Mouse (Mus musculus): Measurements from ENCODE around the gene Tsen34. TPM values are rescaled to one million over a fixed set of nuclear protein-coding genes. Genes with fewer than 3 reads are reported as not detected.

The Tsen34 gene
- 173 and 197 TPM in 2 replicates for polyA plus RNA-seq (2014; fragmentation: Nextera tagmentation; extraction: Ambion mirVana)

- under 1% methylated on average over 49 of the region's 49 CpGs for WGBS (ENCODE audit: insufficient replicate concordance)
Measured at GRCm38 (mm10) chr7:3692382-3692986, at the start of gene Tsen34. Gene Tsen34 (plus strand): TSS chr7:3692863.

DNA sequence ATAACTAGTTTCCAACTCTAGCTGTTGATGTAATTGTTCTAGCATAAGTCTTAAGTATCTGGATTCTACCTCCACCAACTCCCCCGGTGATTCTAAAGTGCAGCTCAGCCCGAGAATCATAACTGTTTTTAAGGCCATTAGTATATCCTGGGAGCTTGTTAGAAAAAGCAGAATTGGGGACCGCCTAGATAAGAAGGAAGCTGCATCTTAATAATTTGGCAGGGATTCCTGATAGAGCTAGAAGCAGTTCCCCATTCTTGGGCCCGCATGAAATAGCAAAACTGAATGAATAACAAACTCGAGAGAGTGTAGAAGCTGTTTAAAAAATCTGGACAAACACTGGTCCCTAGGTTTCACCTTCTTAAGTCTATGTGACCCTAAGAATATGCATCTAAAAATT is 49.3 kb upstream of the Tsen34 start:
- Histone ChIP-seq H3K27me3 (ENCODE audit: control insufficient read depth, insufficient read depth, low read length) (no peaks in the 10 kb centered on the region), H3K4me2 (no peak overlapping the region), H3K27ac (ENCODE audit: low read depth, low read length) (no peak overlapping the region), H3K9ac (ENCODE audit: low read depth, low read length) (no peak overlapping the region), H3K36me3 (ENCODE audit: control insufficient read depth, insufficient read depth, low read length) (peaks cover 16% of the 10 kb centered on the region; the same call in 1 of the 2 replicates), H3K4me1 (ENCODE audit: control insufficient read depth, insufficient read depth, low read length) (peaks cover 23% of the 10 kb centered on the region), H3K4me3 (ENCODE audit: low read depth, low read length) (no peak overlapping the region), H3K9me3 (replicated peaks; ENCODE audit: control insufficient read depth, low read length) (no peaks in the 10 kb centered on the region)
- ATAC-seq (replicated peaks; ENCODE audit: insufficient number of reproducible peaks, low FRiP score, low TSS enrichment): no peak
- 67% methylated on average over 5 of the region's 5 CpGs for WGBS (ENCODE audit: insufficient replicate concordance)

More at GRCm38 (mm10) chr7:3692382-3692986, at the start of gene Tsen34:
- Histone ChIP-seq H3K9me3 (replicated peaks; ENCODE audit: control insufficient read depth, low read length) (no peaks in the 10 kb centered on the region), H3K27me3 (ENCODE audit: control insufficient read depth, insufficient read depth, low read length) (no peaks in the 10 kb centered on the region), H3K9ac (ENCODE audit: low read depth, low read length) (peak within 1 kb of the TSS; percentile 85), H3K27ac (ENCODE audit: low read depth, low read length) (peak within 1 kb of the TSS; percentile 97), H3K4me2 (peak within 1 kb of the TSS; percentile 96), H3K36me3 (ENCODE audit: control insufficient read depth, insufficient read depth, low read length) (peaks cover under 1% of the 10 kb centered on the region; the same call in 1 of the 2 replicates), H3K4me1 (ENCODE audit: control insufficient read depth, insufficient read depth, low read length) (peaks cover 12% of the 10 kb centered on the region), H3K4me3 (ENCODE audit: low read depth, low read length) (peak within 1 kb of the TSS; percentile 78)
- ATAC-seq (replicated peaks; ENCODE audit: insufficient number of reproducible peaks, low FRiP score, low TSS enrichment): no peak; the same call in 1 of the 2 replicates

GRCm38 (mm10) chr7:3643843-3644242 is 48.8 kb upstream of the Tsen34 start:
- ATAC-seq (replicated peaks; ENCODE audit: insufficient number of reproducible peaks, low FRiP score, low TSS enrichment): no peak
- 22% methylated on average over 9 of the region's 9 CpGs for WGBS (ENCODE audit: insufficient replicate concordance)
- Histone ChIP-seq H3K9ac (ENCODE audit: low read depth, low read length) (peak overlapping the region; percentile 43; the same call in 1 of the 2 replicates), H3K4me3 (ENCODE audit: low read depth, low read length) (peak overlapping the region; percentile 78), H3K36me3 (ENCODE audit: control insufficient read depth, insufficient read depth, low read length) (peaks cover 13% of the 10 kb centered on the region; the same call in 1 of the 2 replicates), H3K4me2 (peak overlapping the region; percentile 58), H3K9me3 (replicated peaks; ENCODE audit: control insufficient read depth, low read length) (no peaks in the 10 kb centered on the region), H3K4me1 (ENCODE audit: control insufficient read depth, insufficient read depth, low read length) (peaks cover 24% of the 10 kb centered on the region), H3K27ac (ENCODE audit: low read depth, low read length) (no peak overlapping the region), H3K27me3 (ENCODE audit: control insufficient read depth, insufficient read depth, low read length) (no peaks in the 10 kb centered on the region)

DNA sequence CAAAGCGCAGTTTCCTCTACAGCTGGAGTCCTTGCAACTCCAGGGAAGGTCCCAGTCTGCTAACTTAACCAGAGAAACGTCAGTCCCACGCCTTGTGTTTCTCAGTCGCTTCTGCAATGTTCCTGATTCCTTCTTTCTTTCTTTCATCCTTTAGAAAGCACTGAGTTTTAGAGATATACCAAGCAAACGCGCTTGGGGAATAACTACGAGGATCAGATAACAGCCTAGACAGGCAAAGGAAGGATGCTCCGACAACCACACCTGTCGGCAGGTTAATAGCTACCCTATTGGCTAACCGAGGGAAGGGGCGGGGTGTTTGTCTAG is 48.4 kb upstream of the Tsen34 start:
- no peak for ATAC-seq (replicated peaks; ENCODE audit: insufficient number of reproducible peaks, low FRiP score, low TSS enrichment)
- Histone ChIP-seq H3K9me3 (replicated peaks; ENCODE audit: control insufficient read depth, low read length) (no peaks in the 10 kb centered on the region), H3K4me1 (ENCODE audit: control insufficient read depth, insufficient read depth, low read length) (peaks cover 24% of the 10 kb centered on the region), H3K27me3 (ENCODE audit: control insufficient read depth, insufficient read depth, low read length) (no peaks in the 10 kb centered on the region), H3K36me3 (ENCODE audit: control insufficient read depth, insufficient read depth, low read length) (peaks cover 12% of the 10 kb centered on the region; the same call in 1 of the 2 replicates), H3K4me2 (peak overlapping the region; percentile 58), H3K4me3 (ENCODE audit: low read depth, low read length) (peak overlapping the region; percentile 78), H3K27ac (ENCODE audit: low read depth, low read length) (peak overlapping the region; percentile 43; the same call in 1 of the 2 replicates), H3K9ac (ENCODE audit: low read depth, low read length) (peak overlapping the region; percentile 43; the same call in 1 of the 2 replicates)
- 0% methylated on average over 11 of the region's 11 CpGs for WGBS (ENCODE audit: insufficient replicate concordance)

- H3K4me3 ChIP-seq (ENCODE audit: low read depth, low read length): peak within 1 kb of the TSS; percentile 78
- no peaks in the 10 kb centered on the region for H3K27me3 ChIP-seq (ENCODE audit: control insufficient read depth, insufficient read depth, low read length)
- H3K4me2 ChIP-seq: peak within 1 kb of the TSS; percentile 89
- H3K9ac ChIP-seq (ENCODE audit: low read depth, low read length): peak within 1 kb of the TSS; percentile 93
- peak within 1 kb of the TSS; percentile 98 for H3K27ac ChIP-seq (ENCODE audit: low read depth, low read length)
- under 1% methylated on average over 58 of the region's 58 CpGs for WGBS (ENCODE audit: insufficient replicate concordance)
- H3K36me3 ChIP-seq (ENCODE audit: control insufficient read depth, insufficient read depth, low read length): 0 out of 2 replicates have a peak, but pooled peaks cover 9% of the 10 kb centered on the region
- H3K9me3 ChIP-seq (replicated peaks; ENCODE audit: control insufficient read depth, low read length): no peaks in the 10 kb centered on the region
- ATAC-seq (replicated peaks; ENCODE audit: insufficient number of reproducible peaks, low FRiP score, low TSS enrichment): peak; percentile 97
- peaks cover 24% of the 10 kb centered on the region for H3K4me1 ChIP-seq (ENCODE audit: control insufficient read depth, insufficient read depth, low read length)
Measured at GRCm38 (mm10) chr7:3644672-3645487, 47.8 kb upstream of the Tsen34 start, which contains the start of gene Cnot3. Gene Cnot3 (plus strand): TSS chr7:3645268.

DNA sequence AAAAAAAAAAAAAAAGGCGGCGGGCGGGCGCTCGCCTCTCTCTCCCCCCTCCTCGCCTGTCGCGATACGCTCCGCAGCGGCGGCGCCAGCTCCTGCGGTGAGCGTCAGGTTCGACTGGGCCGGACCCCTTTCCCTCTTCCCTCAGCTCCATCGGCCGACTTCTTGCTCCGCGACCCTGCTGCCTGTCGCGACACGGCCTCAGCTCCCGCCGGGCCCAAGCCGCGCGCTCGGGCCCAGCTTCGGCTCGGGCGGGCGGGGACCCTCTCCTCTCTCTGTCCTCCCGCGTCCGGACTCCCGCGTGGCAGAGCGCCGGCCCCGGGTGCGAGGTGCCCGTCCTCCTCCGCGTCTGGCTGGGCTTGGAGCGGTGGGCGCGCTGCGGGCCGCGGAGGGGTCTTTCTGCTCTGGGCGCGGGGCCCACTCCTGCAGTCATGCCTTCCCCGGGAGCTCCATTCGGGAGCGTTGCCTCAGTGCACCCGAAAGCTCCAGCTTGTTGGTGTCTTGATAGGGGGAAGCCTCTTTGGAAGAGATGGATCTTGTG is 47.1 kb upstream of the Tsen34 start:
- H3K27ac ChIP-seq (ENCODE audit: low read depth, low read length): peak overlapping the region; percentile 98
- H3K4me2 ChIP-seq: peak overlapping the region; percentile 89
- H3K4me1 ChIP-seq (ENCODE audit: control insufficient read depth, insufficient read depth, low read length): peaks cover 24% of the 10 kb centered on the region
- under 1% methylated on average over 53 of the region's 58 CpGs for WGBS (ENCODE audit: insufficient replicate concordance)
- 0 out of 2 replicates have a peak, but pooled peaks have one; percentile 1 for ATAC-seq (replicated peaks; ENCODE audit: insufficient number of reproducible peaks, low FRiP score, low TSS enrichment)
- peak overlapping the region; percentile 78 for H3K4me3 ChIP-seq (ENCODE audit: low read depth, low read length)
- no peaks in the 10 kb centered on the region for H3K27me3 ChIP-seq (ENCODE audit: control insufficient read depth, insufficient read depth, low read length)
- H3K36me3 ChIP-seq (ENCODE audit: control insufficient read depth, insufficient read depth, low read length): peaks cover 8% of the 10 kb centered on the region; the same call in 1 of the 2 replicates
- peak overlapping the region; percentile 93 for H3K9ac ChIP-seq (ENCODE audit: low read depth, low read length)
- no peaks in the 10 kb centered on the region for H3K9me3 ChIP-seq (replicated peaks; ENCODE audit: control insufficient read depth, low read length)

DNA sequence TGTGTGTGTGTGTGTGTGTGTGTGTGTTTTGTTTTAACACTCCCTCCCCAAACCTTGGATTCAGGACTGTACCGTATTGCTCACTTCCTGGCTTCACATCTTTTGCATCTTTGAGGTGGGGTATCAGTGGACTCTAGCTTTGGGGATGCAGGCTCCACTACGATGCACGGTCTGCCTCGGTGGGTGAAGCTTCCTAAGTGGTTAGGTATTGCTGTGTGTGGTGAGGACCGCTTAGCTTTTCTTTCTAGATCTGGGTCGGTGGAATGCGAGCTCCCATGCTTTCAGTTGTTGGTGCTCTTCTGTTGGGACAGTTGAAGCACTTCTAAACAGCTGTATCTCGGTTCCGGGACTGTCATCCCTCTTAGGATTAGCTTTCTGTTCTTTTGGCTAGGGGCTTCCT is 46.5 kb upstream of the Tsen34 start:
- Histone ChIP-seq H3K27me3 (ENCODE audit: control insufficient read depth, insufficient read depth, low read length) (no peaks in the 10 kb centered on the region), H3K9me3 (replicated peaks; ENCODE audit: control insufficient read depth, low read length) (no peaks in the 10 kb centered on the region), H3K4me3 (ENCODE audit: low read depth, low read length) (peak overlapping the region; percentile 78), H3K4me1 (ENCODE audit: control insufficient read depth, insufficient read depth, low read length) (peaks cover 24% of the 10 kb centered on the region), H3K27ac (ENCODE audit: low read depth, low read length) (no peak overlapping the region), H3K4me2 (peak overlapping the region; percentile 89), H3K9ac (ENCODE audit: low read depth, low read length) (peak overlapping the region; percentile 93), H3K36me3 (ENCODE audit: control insufficient read depth, insufficient read depth, low read length) (peaks cover 6% of the 10 kb centered on the region; the same call in 1 of the 2 replicates)
- no peak for ATAC-seq (replicated peaks; ENCODE audit: insufficient number of reproducible peaks, low FRiP score, low TSS enrichment)
- 17% methylated on average over 9 of the region's 9 CpGs for WGBS (ENCODE audit: insufficient replicate concordance)

DNA sequence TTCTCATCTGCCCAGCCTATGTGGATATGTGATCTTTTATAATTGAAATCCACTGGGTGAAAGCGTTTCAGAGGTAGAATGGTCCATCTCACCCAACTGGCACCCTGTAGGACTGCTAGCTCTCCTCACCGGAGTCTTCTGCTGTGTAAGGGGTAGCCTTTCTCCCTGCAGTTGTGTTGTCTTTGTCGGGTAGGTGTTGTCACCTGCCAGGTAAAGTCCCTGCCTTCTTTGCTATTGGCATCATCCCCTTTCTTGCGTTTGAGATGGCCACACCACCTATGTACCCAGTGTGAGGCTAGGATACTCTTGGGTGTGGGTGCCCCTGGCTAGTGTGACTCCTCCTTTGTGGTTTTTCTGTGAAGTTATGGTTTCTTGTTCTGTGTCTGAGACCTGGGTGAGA is 46.0 kb upstream of the Tsen34 start:
- no peaks in the 10 kb centered on the region for H3K9me3 ChIP-seq (replicated peaks; ENCODE audit: control insufficient read depth, low read length)
- peaks cover 9% of the 10 kb centered on the region for H3K36me3 ChIP-seq (ENCODE audit: control insufficient read depth, insufficient read depth, low read length)
- H3K4me3 ChIP-seq (ENCODE audit: low read depth, low read length): peak overlapping the region; percentile 78
- 63% methylated on average over 4 of the region's 4 CpGs for WGBS (ENCODE audit: insufficient replicate concordance)
- no peak overlapping the region for H3K27ac ChIP-seq (ENCODE audit: low read depth, low read length)
- ATAC-seq (replicated peaks; ENCODE audit: insufficient number of reproducible peaks, low FRiP score, low TSS enrichment): no peak
- no peaks in the 10 kb centered on the region for H3K27me3 ChIP-seq (ENCODE audit: control insufficient read depth, insufficient read depth, low read length)
- H3K4me2 ChIP-seq: peak overlapping the region; percentile 89
- peak overlapping the region; percentile 93 for H3K9ac ChIP-seq (ENCODE audit: low read depth, low read length)
- H3K4me1 ChIP-seq (ENCODE audit: control insufficient read depth, insufficient read depth, low read length): peaks cover 24% of the 10 kb centered on the region
